Mouse (Mus musculus) heart, postnatal 36 days (tissue): ENCODE measurements at regions not wholly inside any gene's neighbourhood (a gene's known extent, or its start where the extent isn't known, plus 50 kb on each side); places are given as distances from the start of the nearest gene placed in this dataset.

Source experiments
- DNase-seq, 2 experiments: peaks; one replicate each; pipeline ENCODE4 v3.0.0; 2021 to 2022
- intact Hi-C: fragments of 180-260 bp; cut with DNase I; formaldehyde crosslinking; loops from one replicate; pipeline ENCODE4 v1.15.1; 2025

GRCm38 (mm10) chr1:189993706-189994105, 71.5 kb upstream of the Smyd2 start:
- intact Hi-C loops = no loop called here
- no peak for DNase-seq

GRCm38 (mm10) chr1:189993221-189993620, 71.1 kb upstream of the Smyd2 start:
- intact Hi-C loops = no loop called here
- no peak for DNase-seq

GRCm38 (mm10) chr1:189991089-189991488, 68.9 kb upstream of the Smyd2 start:
- DNase-seq = no peak
- intact Hi-C loops = no loop called here

GRCm38 (mm10) chr1:189990046-189990622, 68.0 kb upstream of the Smyd2 start:
- no peak for DNase-seq
- intact Hi-C loops = no loop called here

GRCm38 (mm10) chr1:189989376-189989775, 67.2 kb upstream of the Smyd2 start:
- no peak for DNase-seq
- intact Hi-C loops = no loop called here

- intact Hi-C loops = no loop called here
- no peak for DNase-seq
Observed at GRCm38 (mm10) chr1:189988864-189989263, 66.7 kb upstream of the Smyd2 start.

- intact Hi-C loops = no loop called here
- no peak for DNase-seq
Observed at GRCm38 (mm10) chr1:189985516-189986205, 63.5 kb upstream of the Smyd2 start.

GRCm38 (mm10) chr1:189978244-189978643, 56.1 kb upstream of the Smyd2 start:
- intact Hi-C loops = no loop called here
- DNase-seq = no peak

GRCm38 (mm10) chr1:189975660-189976059, 53.5 kb upstream of the Smyd2 start:
- DNase-seq = no peak
- intact Hi-C loops = no loop called here

GRCm38 (mm10) chr1:189972790-189973406, 50.7 kb upstream of the Smyd2 start:
- peak; percentile 79 to 87 for DNase-seq

More at GRCm38 (mm10) chr1:189972790-189973406, 50.7 kb upstream of the Smyd2 start:
- intact Hi-C loops = loop anchor here (1.0 to 5.0 kb wide), 4 partner anchors 44 to 296 kb away; no protein-coding TSS in a partner anchor
